Mouse (Mus musculus) kidney, embryonic 14.5 days (tissue): ENCODE measurements around the gene Wnk4. TPM values are rescaled to one million over a fixed set of nuclear protein-coding genes. Genes with fewer than 3 reads are reported as not detected.
A peak's percentile ranks its signal among the peaks of the same experiment; 100 is the strongest.

Experiments used
- ATAC-seq: fragments of 200-750 bp; cut with Nextera tagmentation; 2 replicates; pipeline ENCODE4 v1.8.0; 2017; ENCODE audit warnings: moderate number of reproducible peaks, mild to moderate bottlenecking, moderate TSS enrichment, moderate library complexity; ENCODE audit not compliant: low FRiP score, low TSS enrichment
- H3K27ac ChIP-seq: fragments of 300-500 bp; sonication (generic); 2 replicates; pipeline ENCODE4 v1.5.1; 2014; ENCODE audit warnings: low read depth, mild to moderate bottlenecking, low read length, moderate library complexity, mixed read lengths
- H3K27me3 ChIP-seq: fragments of 300-500 bp; sonication (generic); 2 replicates; pipeline ENCODE4 v1.6.1; 2014; ENCODE audit warnings: mild to moderate bottlenecking, low read length; ENCODE audit not compliant: control insufficient read depth, insufficient read depth
- H3K36me3 ChIP-seq: fragments of 300-500 bp; sonication (generic); 2 replicates; pipeline ENCODE4 v1.6.1; 2014; ENCODE audit warnings: low read length, mixed read lengths; ENCODE audit not compliant: control insufficient read depth, insufficient read depth
- H3K4me1 ChIP-seq: fragments of 300-500 bp; sonication (generic); 2 replicates; pipeline ENCODE4 v1.6.1; 2014; ENCODE audit warnings: low read length, mixed read lengths; ENCODE audit not compliant: control insufficient read depth, insufficient read depth
- H3K4me2 ChIP-seq: fragments of 300-500 bp; sonication (generic); replicated peaks from 2 replicates; pipeline ENCODE4 v1.6.1; 2014; ENCODE audit warnings: low read depth, mild to moderate bottlenecking, low read length
- H3K4me3 ChIP-seq: fragments of 300-500 bp; sonication (generic); 2 replicates; pipeline ENCODE4 v1.5.1; 2014; ENCODE audit warnings: mild to moderate bottlenecking, low read length
- H3K9ac ChIP-seq: fragments of 300-500 bp; sonication (generic); 2 replicates; pipeline ENCODE4 v1.6.1; 2014; ENCODE audit warnings: low read depth, mild to moderate bottlenecking, low read length, moderate library complexity
- H3K9me3 ChIP-seq: fragments of 300-500 bp; sonication (generic); 2 replicates; pipeline ENCODE4 v1.6.1; 2016; ENCODE audit warnings: low read length; ENCODE audit not compliant: control insufficient read depth
- WGBS: fragments of 180-500 bp; shearing (Covaris S2); extraction: QIAGEN DNeasy Blood & Tissue Kit; methylation state at CpG from one replicate; pipeline ENCODE4 v1.1.7; 2014; 5-methylcytosine and 5-hydroxymethylcytosine counted together
- polyA plus RNA-seq: library from polyadenylated mRNA; unstranded; fragments of >200 nt; fragmentation: Nextera tagmentation; extraction: Ambion mirVana; gene quantifications from 2 replicates; pipeline ENCODE4 v1.2.1, GENCODE M21; 2014

The Wnk4 gene
- polyA plus RNA-seq, 1 experiment from 2014 or later: 28.1 TPM

- ATAC-seq: no peak
- H3K4me2 ChIP-seq: no peak overlapping the region
- no peak overlapping the region for H3K27ac ChIP-seq
- no peaks in the 10 kb centered on the region for H3K27me3 ChIP-seq
- WGBS: 98% methylated on average over 8 of the region's 8 CpGs
- H3K4me3 ChIP-seq: no peak overlapping the region
- no peak overlapping the region for H3K9ac ChIP-seq
- no peaks in the 10 kb centered on the region for H3K9me3 ChIP-seq
- H3K4me1 ChIP-seq: no peaks in the 10 kb centered on the region
- peaks cover 71% of the 10 kb centered on the region for H3K36me3 ChIP-seq
These were observed 34.8 kb downstream of the Wnk4 start for GRCm38 (mm10) chr11:101295191-101295590.

- WGBS: 71% methylated on average over 7 of the region's 7 CpGs
- H3K36me3 ChIP-seq: peaks cover 23% of the 10 kb centered on the region
- H3K9me3 ChIP-seq: no peaks in the 10 kb centered on the region
- H3K4me3 ChIP-seq: peak overlapping the region; percentile 93
- peaks cover 9% of the 10 kb centered on the region for H3K4me1 ChIP-seq
- H3K9ac ChIP-seq: peak overlapping the region; percentile 85
- no peaks in the 10 kb centered on the region for H3K27me3 ChIP-seq
- ATAC-seq: no peak
- peak overlapping the region; percentile 97 for H3K4me2 ChIP-seq
- no peak overlapping the region for H3K27ac ChIP-seq
These were observed 40.5 kb downstream of the Wnk4 start for GRCm38 (mm10) chr11:101300881-101301280.

GRCm38 (mm10) chr11:101301299-101302003 lies 41.1 kb downstream of the Wnk4 start:
- Histone ChIP-seq H3K27ac (peak overlapping the region; percentile 61), H3K9ac (peak overlapping the region; percentile 85), H3K4me2 (peak overlapping the region; percentile 97), H3K27me3 (no peaks in the 10 kb centered on the region), H3K4me3 (peak overlapping the region; percentile 93), H3K4me1 (peaks cover 9% of the 10 kb centered on the region), H3K9me3 (no peaks in the 10 kb centered on the region), H3K36me3 (peaks cover 19% of the 10 kb centered on the region)
- ATAC-seq: peak; percentile 11; the same call in 1 of the 2 replicates
- 16% methylated on average over 26 of the region's 26 CpGs for WGBS

GRCm38 (mm10) chr11:101302004-101302798 lies 41.8 kb downstream of the Wnk4 start, which contains the start of gene Becn1:
TSS of gene Becn1 (minus strand) at chr11:101302286.
- H3K4me2 ChIP-seq: peak within 1 kb of the TSS; percentile 97
- H3K36me3 ChIP-seq: peaks cover 13% of the 10 kb centered on the region
- peak within 1 kb of the TSS; percentile 93 for H3K4me3 ChIP-seq
- peaks cover 9% of the 10 kb centered on the region for H3K4me1 ChIP-seq
- WGBS: 6% methylated on average over 36 of the region's 39 CpGs
- H3K9ac ChIP-seq: peak within 1 kb of the TSS; percentile 85
- peak within 1 kb of the TSS; percentile 61 for H3K27ac ChIP-seq
- ATAC-seq: peak; percentile 96
- H3K27me3 ChIP-seq: no peaks in the 10 kb centered on the region
- no peaks in the 10 kb centered on the region for H3K9me3 ChIP-seq

- no peak overlapping the region for H3K4me2 ChIP-seq
- H3K27ac ChIP-seq: no peak overlapping the region
- H3K27me3 ChIP-seq: no peaks in the 10 kb centered on the region
- H3K4me3 ChIP-seq: no peak overlapping the region
- no peaks in the 10 kb centered on the region for H3K36me3 ChIP-seq
- no peaks in the 10 kb centered on the region for H3K9me3 ChIP-seq
- no peak for ATAC-seq
- no peak overlapping the region for H3K9ac ChIP-seq
- WGBS: 45% methylated on average over 5 of the region's 5 CpGs
- no peaks in the 10 kb centered on the region for H3K4me1 ChIP-seq
These were observed 47.4 kb downstream of the Wnk4 start for GRCm38 (mm10) chr11:101307744-101308143.

GRCm38 (mm10) chr11:101311083-101311482 lies 50.7 kb downstream of the Wnk4 start:
- Histone ChIP-seq H3K36me3 (no peaks in the 10 kb centered on the region), H3K27me3 (no peaks in the 10 kb centered on the region), H3K9me3 (no peaks in the 10 kb centered on the region), H3K4me1 (no peaks in the 10 kb centered on the region), H3K27ac (no peak overlapping the region), H3K4me2 (no peak overlapping the region), H3K9ac (no peak overlapping the region), H3K4me3 (no peak overlapping the region)
- ATAC-seq: no peak
- WGBS: 86% methylated on average over 3 of the region's 3 CpGs

GRCm38 (mm10) chr11:101312150-101312549 lies 51.8 kb downstream of the Wnk4 start:
- ATAC-seq: no peak
- Histone ChIP-seq H3K27me3 (no peaks in the 10 kb centered on the region), H3K4me3 (no peak overlapping the region), H3K4me2 (no peak overlapping the region), H3K4me1 (peaks cover 4% of the 10 kb centered on the region), H3K27ac (no peak overlapping the region), H3K9ac (no peak overlapping the region), H3K9me3 (no peaks in the 10 kb centered on the region), H3K36me3 (no peaks in the 10 kb centered on the region)
- WGBS: 75% methylated on average over 3 of the region's 3 CpGs

GRCm38 (mm10) chr11:101314567-101314966 lies 54.2 kb downstream of the Wnk4 start:
- Histone ChIP-seq H3K9ac (no peak overlapping the region), H3K9me3 (no peaks in the 10 kb centered on the region), H3K36me3 (peaks cover 20% of the 10 kb centered on the region), H3K4me3 (no peak overlapping the region), H3K27ac (no peak overlapping the region), H3K4me2 (no peak overlapping the region), H3K27me3 (no peaks in the 10 kb centered on the region), H3K4me1 (peaks cover 11% of the 10 kb centered on the region)
- 100% methylated on average over 1 of the region's 1 CpGs for WGBS
- no peak for ATAC-seq
